Mouse (Mus musculus) lung, postnatal 0 days (tissue): ENCODE measurements at regions not wholly inside any gene's neighbourhood (a gene's known extent, or its start where the extent isn't known, plus 50 kb on each side); places are given as distances from the start of the nearest gene placed in this dataset.

Experiments used
- ATAC-seq: fragments of 200-750 bp; cut with Nextera tagmentation; 2 replicates; pipeline ENCODE4 v1.8.0; 2017; ENCODE audit warnings: moderate library complexity
- DNase-seq: peaks from one replicate; pipeline ENCODE4 v3.0.0-alpha.2; 2016; ENCODE audit warnings: low spot score
- H3K27ac ChIP-seq: fragments of 300-500 bp; sonication (generic); 2 replicates; pipeline ENCODE4 v1.5.1; 2014; ENCODE audit warnings: antibody characterized with exemption, mild to moderate bottlenecking, low read length, mixed read lengths
- H3K27me3 ChIP-seq: fragments of 300-500 bp; sonication (generic); replicated peaks from 2 replicates; pipeline ENCODE4 v1.6.1; 2014; ENCODE audit warnings: low read length, mixed read lengths; ENCODE audit not compliant: insufficient read depth
- H3K36me3 ChIP-seq: fragments of 300-500 bp; sonication (generic); 2 replicates; pipeline ENCODE4 v1.6.1; 2014; ENCODE audit warnings: low read length, mixed read lengths; ENCODE audit not compliant: insufficient read depth
- H3K4me1 ChIP-seq: fragments of 300-500 bp; sonication (generic); 2 replicates; pipeline ENCODE4 v1.6.1; 2014; ENCODE audit warnings: antibody characterized with exemption, low read depth, low read length, mixed read lengths; ENCODE audit not compliant: insufficient read depth
- H3K4me2 ChIP-seq: fragments of 300-500 bp; sonication (generic); replicated peaks from 2 replicates; pipeline ENCODE4 v1.6.1; 2014; ENCODE audit warnings: low read depth, mild to moderate bottlenecking, low read length, moderate library complexity, mixed read lengths
- H3K4me3 ChIP-seq: fragments of 300-500 bp; sonication (generic); 2 replicates; pipeline ENCODE4 v1.5.1; 2014; ENCODE audit warnings: low read depth, low read length
- H3K9ac ChIP-seq: fragments of 300-500 bp; sonication (generic); replicated peaks from 2 replicates; pipeline ENCODE4 v1.6.1; 2014; ENCODE audit warnings: low read depth, mild to moderate bottlenecking
- H3K9me3 ChIP-seq: fragments of 300-500 bp; sonication (generic); 2 replicates; pipeline ENCODE4 v1.6.1; 2016; ENCODE audit warnings: low read length, mixed read lengths
- CTCF ChIP-seq: IDR thresholded peaks from 2 replicates; pipeline ENCODE4 v1.5.1; 2016; ENCODE audit warnings: antibody characterized with exemption, mild to moderate bottlenecking
- EP300 ChIP-seq: IDR thresholded peaks from 2 replicates; pipeline ENCODE4 v1.6.1; 2016; ENCODE audit warnings: antibody characterized with exemption, mild to moderate bottlenecking, control low read depth
- WGBS: fragments of 180-500 bp; shearing (Covaris S2); extraction: QIAGEN DNeasy Blood & Tissue Kit; methylation state at CpG from one replicate; pipeline ENCODE4 v1.1.7; 2014; 5-methylcytosine and 5-hydroxymethylcytosine counted together

DNA sequence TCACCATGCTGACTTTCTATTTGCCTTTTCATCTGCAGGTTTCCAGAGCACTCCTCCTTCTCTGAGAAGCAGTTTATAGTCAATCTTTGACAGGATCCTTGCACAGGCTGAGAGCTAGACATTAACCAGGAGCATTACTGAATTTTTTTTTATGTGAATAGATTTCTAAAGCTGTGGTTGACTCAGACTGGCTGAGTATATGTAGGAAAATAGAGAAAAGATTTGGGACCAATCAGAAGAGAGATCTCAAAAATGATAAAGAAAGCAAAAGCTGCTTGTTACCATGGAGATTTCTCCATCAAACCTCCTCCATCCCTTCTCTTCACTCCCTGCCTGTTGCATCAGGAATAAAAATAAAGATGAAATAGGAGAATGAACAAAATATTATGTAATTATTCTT lies 731.2 kb upstream of the Ndn start:
- no peak overlapping the region for H3K4me2 ChIP-seq
- no peak overlapping the region for H3K4me3 ChIP-seq
- no peaks in the 10 kb centered on the region for H3K27me3 ChIP-seq
- no peaks in the 10 kb centered on the region for H3K9me3 ChIP-seq
- DNase-seq (no peak), ATAC-seq (no peak)
- H3K36me3 ChIP-seq = no peaks in the 10 kb centered on the region
- H3K4me1 ChIP-seq = no peaks in the 10 kb centered on the region
- TF ChIP-seq CTCF = no peak
- no peak for TF ChIP-seq EP300
- H3K27ac ChIP-seq = no peak overlapping the region
- no peak overlapping the region for H3K9ac ChIP-seq

DNA sequence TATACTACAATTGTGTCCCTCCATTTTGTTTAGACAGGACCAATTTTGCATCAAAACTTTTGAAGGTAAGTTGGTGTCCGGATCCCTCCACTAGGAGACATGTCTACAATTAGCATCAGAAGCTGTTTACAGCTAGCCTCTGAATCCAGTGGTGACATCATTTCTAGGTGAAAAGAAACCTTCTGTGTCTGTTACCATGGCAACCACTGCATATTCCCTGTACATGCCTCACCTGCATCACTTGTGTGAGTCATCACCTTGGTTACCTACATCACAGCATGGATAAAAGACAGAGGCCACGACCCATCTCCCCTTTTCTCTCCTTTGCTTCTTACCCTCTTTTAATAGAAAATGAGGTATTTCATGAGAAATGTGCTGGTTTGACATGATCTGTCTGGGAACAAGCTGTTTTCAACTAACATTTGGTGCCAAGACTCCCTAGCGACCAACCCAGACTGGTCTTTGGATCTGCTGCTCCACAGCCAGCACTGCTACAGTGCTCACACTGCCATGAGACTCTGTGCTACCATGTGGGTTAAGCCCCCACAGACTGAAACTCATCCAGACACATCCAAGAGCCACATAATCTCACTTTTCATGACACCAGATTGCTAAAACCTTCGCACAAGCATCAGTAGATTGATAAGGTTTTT lies 701.4 kb upstream of the Ndn start:
- Histone ChIP-seq H3K4me1 (no peaks in the 10 kb centered on the region), H3K27ac (no peak overlapping the region), H3K4me2 (no peak overlapping the region), H3K4me3 (no peak overlapping the region), H3K9ac (no peak overlapping the region), H3K9me3 (no peaks in the 10 kb centered on the region), H3K36me3 (no peaks in the 10 kb centered on the region), H3K27me3 (no peaks in the 10 kb centered on the region)
- no peak for DNase-seq
- no peak for ATAC-seq
- TF ChIP-seq EP300 (no peak), CTCF (no peak)
- WGBS = 69% methylated on average over 4 of the region's 4 CpGs

- ATAC-seq (no peak), DNase-seq (no peak)
- H3K9me3 ChIP-seq = no peaks in the 10 kb centered on the region
- no peak overlapping the region for H3K27ac ChIP-seq
- H3K4me3 ChIP-seq = no peak overlapping the region
- WGBS = 65% methylated on average over 3 of the region's 3 CpGs
- no peak overlapping the region for H3K4me2 ChIP-seq
- H3K4me1 ChIP-seq = no peaks in the 10 kb centered on the region
- TF ChIP-seq CTCF (no peak), EP300 (no peak)
- H3K36me3 ChIP-seq = no peaks in the 10 kb centered on the region
- no peak overlapping the region for H3K9ac ChIP-seq
- H3K27me3 ChIP-seq = no peaks in the 10 kb centered on the region
Measured at GRCm38 (mm10) chr7:61658086-61658485, 688.3 kb upstream of the Ndn start.

DNA sequence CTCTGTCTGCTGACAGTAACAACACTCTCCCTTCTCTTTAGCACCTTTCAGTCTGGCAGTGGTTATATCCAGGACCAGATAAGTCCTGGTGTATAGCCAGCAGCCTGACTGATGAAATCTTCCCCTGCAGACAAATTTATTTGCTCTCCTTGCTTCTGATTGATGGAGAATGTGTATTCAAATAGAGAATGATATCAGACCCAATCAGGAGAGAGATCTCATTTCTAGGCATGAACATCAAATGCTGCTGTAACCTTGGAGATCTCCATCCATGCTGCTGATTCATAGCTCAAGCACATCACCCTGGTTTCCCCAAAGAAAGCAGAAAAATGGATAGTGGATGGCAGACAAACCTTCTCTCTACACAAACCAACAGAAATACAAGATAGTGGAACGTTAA lies 663.3 kb upstream of the Ndn start:
- DNase-seq = no peak
- H3K9ac ChIP-seq = no peak overlapping the region
- no peaks in the 10 kb centered on the region for H3K9me3 ChIP-seq
- 48% methylated on average over 1 of the region's 1 CpGs for WGBS
- H3K4me3 ChIP-seq = no peak overlapping the region
- ATAC-seq = no peak
- no peak overlapping the region for H3K4me2 ChIP-seq
- no peaks in the 10 kb centered on the region for H3K27me3 ChIP-seq
- no peak for TF ChIP-seq EP300
- no peak for TF ChIP-seq CTCF
- no peak overlapping the region for H3K27ac ChIP-seq
- H3K36me3 ChIP-seq = no peaks in the 10 kb centered on the region
- H3K4me1 ChIP-seq = no peaks in the 10 kb centered on the region

DNA sequence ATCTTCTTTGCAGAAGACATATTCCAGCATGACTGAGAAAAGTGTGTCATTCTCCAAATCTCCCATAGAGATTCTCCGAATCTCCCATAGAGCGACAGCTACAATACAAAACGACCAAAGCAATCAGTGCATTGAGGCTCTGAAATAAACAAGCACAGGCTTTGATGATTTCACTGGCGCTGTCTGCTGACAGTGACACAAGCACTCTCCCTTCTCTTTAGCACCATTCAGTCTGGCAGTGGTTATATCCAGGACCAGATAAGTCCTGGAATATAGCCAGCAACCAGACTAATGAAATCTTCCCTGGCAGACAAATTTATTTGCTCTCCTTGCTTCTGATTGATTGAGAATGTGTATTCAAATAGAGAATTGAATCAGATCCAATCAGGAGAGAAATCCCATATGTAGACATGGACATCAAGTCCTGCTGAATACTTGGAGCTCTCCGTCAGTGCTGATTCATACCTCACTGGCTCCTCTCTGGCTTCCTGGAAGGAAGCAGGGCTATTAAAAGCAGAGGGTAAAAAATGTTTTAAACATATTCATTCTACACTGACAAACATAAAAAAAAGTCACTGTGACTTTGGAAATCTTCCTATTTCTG lies 661.2 kb upstream of the Ndn start:
- ATAC-seq (no peak), DNase-seq (peak; percentile 9)
- Histone ChIP-seq H3K4me1 (no peaks in the 10 kb centered on the region), H3K27me3 (no peaks in the 10 kb centered on the region), H3K27ac (no peak overlapping the region), H3K9ac (no peak overlapping the region), H3K4me2 (no peak overlapping the region), H3K4me3 (no peak overlapping the region), H3K9me3 (no peaks in the 10 kb centered on the region), H3K36me3 (no peaks in the 10 kb centered on the region)
- 51% methylated on average over 5 of the region's 5 CpGs for WGBS
- no peak for TF ChIP-seq EP300
- no peak for TF ChIP-seq CTCF

DNA sequence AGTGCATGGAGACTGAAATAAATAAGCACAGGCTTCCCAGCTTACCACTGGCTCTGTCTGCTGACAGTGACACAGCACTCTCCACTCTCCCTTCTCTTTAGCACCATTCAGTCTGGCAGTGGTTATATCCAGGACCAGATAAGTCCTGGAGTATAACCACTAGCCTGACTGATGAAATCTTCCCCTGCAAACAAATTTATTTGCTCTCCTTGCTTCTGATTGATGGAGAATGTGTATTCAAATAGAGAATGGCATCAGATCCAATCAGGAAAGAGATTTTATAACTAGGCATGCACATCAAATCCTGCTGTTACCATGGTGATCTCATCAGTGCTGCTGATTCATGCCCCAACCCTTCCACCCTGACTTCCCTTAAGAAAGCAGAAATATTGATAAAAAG lies 620.2 kb upstream of the Ndn start:
- DNase-seq (no peak), ATAC-seq (no peak)
- Histone ChIP-seq H3K27ac (no peak overlapping the region), H3K27me3 (no peaks in the 10 kb centered on the region), H3K9me3 (no peaks in the 10 kb centered on the region), H3K4me2 (no peak overlapping the region), H3K4me3 (no peak overlapping the region), H3K36me3 (no peaks in the 10 kb centered on the region), H3K9ac (no peak overlapping the region), H3K4me1 (no peaks in the 10 kb centered on the region)
- TF ChIP-seq CTCF (no peak), EP300 (no peak)
